Mouse (Mus musculus): Measurements from ENCODE around the gene Ldlrad2.
A peak's percentile ranks its signal among the peaks of the same experiment; 100 is the strongest.

Ldlrad2 gene

DNA sequence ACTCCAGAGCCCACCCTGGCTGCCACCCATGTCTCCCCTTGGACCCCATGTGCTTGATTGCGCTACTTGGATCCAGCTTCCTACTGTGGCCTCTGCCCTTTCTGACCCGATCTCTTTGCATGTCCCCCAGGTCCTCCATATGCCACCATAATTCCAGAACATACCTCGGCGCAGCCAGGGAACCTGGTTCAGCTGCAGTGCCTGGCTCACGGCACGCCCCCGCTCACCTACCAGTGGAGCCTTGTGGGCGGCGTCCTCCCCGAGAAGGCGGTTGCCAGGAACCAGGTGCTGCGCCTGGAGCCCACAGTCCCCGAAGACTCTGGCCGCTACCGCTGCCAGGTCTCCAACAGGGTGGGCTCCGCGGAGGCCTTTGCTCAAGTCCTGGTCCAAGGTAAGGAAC lies 20.9 kb downstream of the Ldlrad2 start:
- no peak for DNase-seq (ENCODE audit: low read depth)

- DNase-seq (ENCODE audit: low read depth) = peak; percentile 19
These were observed 28.3 kb downstream of the Ldlrad2 start for GRCm38 (mm10) chr4:137546003-137546525.

- no peak for DNase-seq (ENCODE audit: low read depth)
These were observed 28.8 kb downstream of the Ldlrad2 start for GRCm38 (mm10) chr4:137545568-137545967.

- DNase-seq (ENCODE audit: low read depth) = no peak
These were observed 31.4 kb downstream of the Ldlrad2 start for GRCm38 (mm10) chr4:137542968-137543367.

GRCm38 (mm10) chr4:137540356-137540755 lies 34.0 kb downstream of the Ldlrad2 start:
- no peak for DNase-seq (ENCODE audit: low read depth)

- DNase-seq (ENCODE audit: low read depth) = no peak
These were observed 46.5 kb downstream of the Ldlrad2 start for GRCm38 (mm10) chr4:137527872-137528271.

- DNase-seq (ENCODE audit: low read depth) = no peak
These were observed 47.0 kb downstream of the Ldlrad2 start for GRCm38 (mm10) chr4:137527368-137527767.

GRCm38 (mm10) chr4:137525426-137525825 lies 48.9 kb downstream of the Ldlrad2 start:
- DNase-seq (ENCODE audit: low read depth) = no peak
